Mouse (Mus musculus): ENCODE results near the gene Muc1.

Gene Muc1

GRCm38 (mm10) chr3:89228836-89229235 lies at the start of gene Muc1:
TSS of gene Muc1 (plus strand) at chr3:89229057.
- no peak for DNase-seq (ENCODE audit: low spot score)

GRCm38 (mm10) chr3:89181749-89182500 lies 46.9 kb upstream of the Muc1 start:
- DNase-seq (ENCODE audit: low spot score): no peak

GRCm38 (mm10) chr3:89182531-89183057 lies 46.3 kb upstream of the Muc1 start:
- no peak for DNase-seq (ENCODE audit: low spot score)

- DNase-seq (ENCODE audit: low spot score): peak; percentile 78
Measured at GRCm38 (mm10) chr3:89183058-89183958, 45.5 kb upstream of the Muc1 start, which contains the start of gene Fam189b. TSS of gene Fam189b (plus strand) at chr3:89183143.

- DNase-seq (ENCODE audit: low spot score): no peak
Measured at GRCm38 (mm10) chr3:89183959-89184315, 44.9 kb upstream of the Muc1 start.

GRCm38 (mm10) chr3:89187197-89187596 lies 41.7 kb upstream of the Muc1 start:
- DNase-seq (ENCODE audit: low spot score): no peak

GRCm38 (mm10) chr3:89187690-89188477 lies 41.0 kb upstream of the Muc1 start:
- no peak for DNase-seq (ENCODE audit: low spot score)

GRCm38 (mm10) chr3:89188478-89188875 lies 40.4 kb upstream of the Muc1 start:
- DNase-seq (ENCODE audit: low spot score): no peak

GRCm38 (mm10) chr3:89190436-89190835 lies 38.4 kb upstream of the Muc1 start:
- DNase-seq (ENCODE audit: low spot score): no peak

GRCm38 (mm10) chr3:89193351-89193750 lies 35.5 kb upstream of the Muc1 start:
- no peak for DNase-seq (ENCODE audit: low spot score)

GRCm38 (mm10) chr3:89193853-89194252 lies 35.0 kb upstream of the Muc1 start:
- no peak for DNase-seq (ENCODE audit: low spot score)

GRCm38 (mm10) chr3:89195979-89196877 lies 32.6 kb upstream of the Muc1 start:
- DNase-seq (ENCODE audit: low spot score): peak; percentile 76

GRCm38 (mm10) chr3:89199839-89200238 lies 29.0 kb upstream of the Muc1 start:
- DNase-seq (ENCODE audit: low spot score): no peak

GRCm38 (mm10) chr3:89202253-89203141 lies 26.4 kb upstream of the Muc1 start, which contains the start of gene Gba:
TSS of gene Gba (plus strand) at chr3:89202928.
- DNase-seq (ENCODE audit: low spot score): peak; percentile 82

GRCm38 (mm10) chr3:89203142-89203514 lies 25.7 kb upstream of the Muc1 start:
- no peak for DNase-seq (ENCODE audit: low spot score)

GRCm38 (mm10) chr3:89206079-89206478 lies 22.8 kb upstream of the Muc1 start:
- no peak for DNase-seq (ENCODE audit: low spot score)

GRCm38 (mm10) chr3:89206695-89207094 lies 22.2 kb upstream of the Muc1 start:
- DNase-seq (ENCODE audit: low spot score): no peak

GRCm38 (mm10) chr3:89208075-89208657 lies 20.7 kb upstream of the Muc1 start:
- DNase-seq (ENCODE audit: low spot score): no peak

GRCm38 (mm10) chr3:89208736-89209135 lies 20.1 kb upstream of the Muc1 start:
- no peak for DNase-seq (ENCODE audit: low spot score)

GRCm38 (mm10) chr3:89209731-89210130 lies 19.1 kb upstream of the Muc1 start:
- DNase-seq (ENCODE audit: low spot score): no peak

All from ovary, postnatal 14 days (tissue).